Comparison of ENCODE assay signal across 7 mouse cellular contexts in the genomic region with DNA sequence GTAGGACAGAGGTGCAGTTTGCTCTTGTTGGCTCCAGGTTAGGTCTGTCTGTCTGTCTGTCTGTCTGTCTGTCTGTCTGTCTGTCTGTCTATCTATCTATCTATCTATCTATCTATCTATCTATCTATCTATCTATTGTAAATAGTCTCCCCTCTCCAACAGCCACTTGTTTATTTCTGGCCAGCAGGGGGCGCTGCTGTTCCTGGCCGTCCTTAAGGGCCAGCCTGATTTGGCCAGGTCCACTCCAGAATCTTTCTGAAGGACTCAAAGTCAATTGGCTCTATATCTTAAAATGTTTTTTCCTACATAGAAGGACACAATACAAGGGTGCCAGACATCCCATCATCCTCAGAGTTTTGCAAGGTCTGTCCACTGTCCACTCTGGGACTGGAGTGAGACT. TPM values are rescaled to one million over a fixed set of nuclear protein-coding genes. Genes with fewer than 3 reads are reported as not detected.
DNase-seq lines count a peak whose midpoint lies in the region; ATAC-seq and TF ChIP-seq lines count a peak whose summit lies in the region.

No protein-coding gene starts in this region.

- peak; percentile 62 for TF ChIP-seq CTCF in cerebellum, adult 2 months (IDR thresholded peaks at IDR 0.05; ENCODE audit: borderline replicate concordance, insufficient read depth, low read depth, low read length)
- TF ChIP-seq CTCF in lung, embryonic 14.5 days (IDR thresholded peaks at IDR 0.05; ENCODE audit: low read depth), result peak; percentile 88
- TF ChIP-seq CTCF in spleen, adult 2 months (IDR thresholded peaks at IDR 0.05; ENCODE audit: extremely low read depth, insufficient read depth, insufficient read length, insufficient replicate concordance), result peak; percentile 75; the same call in 1 of the 2 replicates

- H3K4me3 ChIP-seq in liver, embryonic 12.5 days, result no peak overlapping the region
- H3K4me3 ChIP-seq in cerebellum, adult 2 months (replicated peaks; ENCODE audit: insufficient read depth, low read depth, low read length), result no peak overlapping the region
- H3K4me3 ChIP-seq in lung, embryonic 14.5 days (ENCODE audit: low read depth, low read length), result no peak overlapping the region
- H3K4me3 ChIP-seq in spleen, adult 2 months (ENCODE audit: extremely low read depth, insufficient read depth, insufficient read length), result no peak overlapping the region

- H3K9ac ChIP-seq in liver, embryonic 12.5 days, result no peak overlapping the region
- H3K9ac ChIP-seq in lung, embryonic 14.5 days, result no peak overlapping the region

- no peak for ATAC-seq in liver, embryonic 12.5 days
- peak; percentile 48; the same call in 1 of the 2 replicates for ATAC-seq in granulocyte monocyte progenitor cell, adult 5-6 weeks (replicated peaks; ENCODE audit: poor library complexity, severe bottlenecking)
- 0 out of 2 replicates have a peak, but pooled peaks have one; percentile 30 for ATAC-seq in lung, embryonic 14.5 days (ENCODE audit: insufficient read depth)

- no peaks in the 10 kb centered on the region for H3K4me1 ChIP-seq in liver, embryonic 12.5 days
- no peaks in the 10 kb centered on the region for H3K4me1 ChIP-seq in cerebellum, adult 2 months (ENCODE audit: control insufficient read depth, insufficient read depth, low read length)
- H3K4me1 ChIP-seq in lung, embryonic 14.5 days (ENCODE audit: insufficient read depth), result no peaks in the 10 kb centered on the region
- H3K4me1 ChIP-seq in spleen, adult 2 months (ENCODE audit: control insufficient read depth, insufficient read depth, insufficient read length), result no peaks in the 10 kb centered on the region

- no peak overlapping the region for H3K4me2 ChIP-seq in liver, embryonic 12.5 days
- no peak overlapping the region for H3K4me2 ChIP-seq in lung, embryonic 14.5 days

- WGBS in liver, embryonic 12.5 days (ENCODE audit: insufficient replicate concordance), result 0% methylated on average over 2 of the region's 2 CpGs
- 5% methylated on average over 2 of the region's 2 CpGs for WGBS in cerebellum, adult 2 months
- 2% methylated on average over 2 of the region's 2 CpGs for WGBS in lung, embryonic 14.5 days
- 0% methylated on average over 2 of the region's 2 CpGs for WGBS in spleen, adult 2 months

- no peaks in the 10 kb centered on the region for H3K36me3 ChIP-seq in liver, embryonic 12.5 days
- H3K36me3 ChIP-seq in lung, embryonic 14.5 days (ENCODE audit: insufficient read depth), result no peaks in the 10 kb centered on the region
- H3K36me3 ChIP-seq in spleen, adult 2 months (ENCODE audit: control insufficient read depth, insufficient read depth, low read length), result no peaks in the 10 kb centered on the region

- TF ChIP-seq POLR2A in cerebellum, adult 2 months (IDR thresholded peaks at IDR 0.05; ENCODE audit: borderline replicate concordance, insufficient read depth, low read length), result no peak
- TF ChIP-seq POLR2A in spleen, adult 2 months (IDR thresholded peaks at IDR 0.05; ENCODE audit: low read depth, low read length), result no peak

- peaks cover 12% of the 10 kb centered on the region for H3K27me3 ChIP-seq in liver, embryonic 12.5 days (replicated peaks)
- H3K27me3 ChIP-seq in cerebellum, adult 2 months (ENCODE audit: control insufficient read depth, insufficient read depth, low read length), result no peaks in the 10 kb centered on the region
- H3K27me3 ChIP-seq in lung, embryonic 14.5 days (ENCODE audit: insufficient read depth, low read length), result no peaks in the 10 kb centered on the region
- no peaks in the 10 kb centered on the region for H3K27me3 ChIP-seq in spleen, adult 2 months (ENCODE audit: control insufficient read depth, insufficient read depth, low read length)

- DNase-seq in liver (peak; percentile 79), R1 (ENCODE audit: low read depth, low spot score) (peak; percentile 50)
- peak; percentile 38 to 68 for DNase-seq in cerebellum, adult 2 months
- DNase-seq in lung, embryonic 14.5 days, result peak; percentile 90
- DNase-seq in spleen, adult 2 months (ENCODE audit: low read depth in 1 of 2, low spot score in 2 of 2), result peak; percentile 7 to 55

- H3K9me3 ChIP-seq in liver, embryonic 12.5 days (replicated peaks), result no peaks in the 10 kb centered on the region
- H3K9me3 ChIP-seq in lung, embryonic 14.5 days (ENCODE audit: low read depth, low read length), result no peaks in the 10 kb centered on the region

- H3K27ac ChIP-seq in liver, embryonic 12.5 days, result no peak overlapping the region
- H3K27ac ChIP-seq in cerebellum, adult 2 months (ENCODE audit: insufficient read depth, low read length), result no peak overlapping the region
- no peak overlapping the region for H3K27ac ChIP-seq in lung, embryonic 14.5 days (ENCODE audit: low read depth)
- H3K27ac ChIP-seq in spleen, adult 2 months (ENCODE audit: insufficient read depth, low read length), result no peak overlapping the region

RNA-seq across cellular contexts. Expression of gene Kcne1, which starts 25.8 kb away (rescaled TPM):
- 0.41 TPM in 1 of 2 replicates, not detected in the other for polyA plus RNA-seq in liver, embryonic 12.5 days (2016; fragmentation: Nextera tagmentation; extraction: Ambion mirVana)
- polyA plus RNA-seq in cerebellum, adult 2 months (2012; rRNA removed), result 0.08 TPM in 1 of 2 replicates, not detected in the other
- not detected in 2 replicates for total RNA-seq in granulocyte monocyte progenitor cell, adult 5-6 weeks (2014; fragmentation: Nextera tagmentation)
- total RNA-seq in granulocyte monocyte progenitor cell, adult 5-6 weeks (2017), result not detected in 2 replicates
- 0.22 TPM in 1 of 2 replicates, not detected in the other for polyA plus RNA-seq in lung, embryonic 14.5 days (2014; fragmentation: Nextera tagmentation; extraction: Ambion mirVana)
- polyA plus RNA-seq in spleen, adult 2 months (2012; rRNA removed), result not detected in 2 replicates

Comparison
In these comparisons a context has a peak if more than half of its experiments do, and no peak if none do; other contexts are left out.
1. DNase-seq: peak in every context shown above with its lines; median percentile 90 in lung, embryonic 14.5 days; 79 in liver; 53 in cerebellum, adult 2 months; 50 in R1; 31 in spleen, adult 2 months.